9 mouse cellular contexts compared by ENCODE assay signal in the genomic region with DNA sequence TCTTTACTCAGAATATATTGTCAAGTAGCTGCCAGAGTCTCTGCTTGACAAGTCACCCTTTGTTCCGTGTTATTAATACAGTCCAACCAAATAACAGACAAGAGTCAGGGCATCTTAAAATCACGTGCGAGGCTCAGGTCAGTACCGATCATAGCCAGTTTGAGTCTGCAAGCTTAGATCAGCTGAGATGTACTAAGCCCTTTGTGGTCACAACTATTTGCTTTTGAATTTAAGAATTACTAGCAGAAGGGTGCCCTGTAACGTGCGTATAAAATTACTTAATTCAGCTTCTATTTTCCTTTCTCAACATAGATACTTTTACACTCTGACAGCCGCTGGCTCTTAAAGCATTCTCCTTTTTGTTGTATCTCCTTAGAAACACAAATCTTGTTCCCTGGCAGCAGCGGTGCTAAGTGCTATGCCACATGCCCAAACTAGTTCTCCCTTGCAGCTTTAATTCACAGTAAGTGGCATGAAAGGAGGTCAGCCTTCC. TPM values are rescaled to one million over a fixed set of nuclear protein-coding genes. Genes with fewer than 3 reads are reported as not detected.
A peak's percentile ranks its signal among the peaks of the same experiment; 100 is the strongest.
DNase-seq lines count a peak whose midpoint lies in the region; ATAC-seq and TF ChIP-seq lines count a peak whose summit lies in the region.
"Had no signal": no experiment of that assay in that cellular context is flagged by ENCODE, and none has a peak within 500 bp of the region (broad histone marks: within the 10 kb centered on the region; RNA-seq: fewer than 3 reads in every experiment).

No protein-coding gene starts in this region.

- WGBS in lung, embryonic 14.5 days = 52% methylated on average over 8 of the region's 8 CpGs
- 59% methylated on average over 8 of the region's 8 CpGs for WGBS in lung, adult 2 months
- 18% methylated on average over 8 of the region's 8 CpGs for WGBS in hindbrain, embryonic 15.5 days

- no peaks in the 10 kb centered on the region for H3K27me3 ChIP-seq in lung, embryonic 14.5 days (ENCODE audit: insufficient read depth, low read length)
- H3K27me3 ChIP-seq in hindbrain, embryonic 15.5 days = no peaks in the 10 kb centered on the region
- H3K27me3 ChIP-seq: megakaryocyte, embryonic 14.5 days had no signal

- H3K36me3 ChIP-seq in lung, embryonic 14.5 days (ENCODE audit: insufficient read depth) = no peaks in the 10 kb centered on the region
- no peaks in the 10 kb centered on the region for H3K36me3 ChIP-seq in hindbrain, embryonic 15.5 days

- no peak overlapping the region for H3K9ac ChIP-seq in lung, embryonic 14.5 days
- H3K9ac ChIP-seq in hindbrain, embryonic 15.5 days = no peak overlapping the region

- TF ChIP-seq POLR2A in lung, adult 2 months (IDR thresholded peaks at IDR 0.05; ENCODE audit: borderline replicate concordance, extremely low read depth, low read depth, low read length) = no peak

- TF ChIP-seq CTCF in lung, embryonic 14.5 days (IDR thresholded peaks at IDR 0.05; ENCODE audit: low read depth) = no peak
- no peak for TF ChIP-seq CTCF in lung, adult 2 months (IDR thresholded peaks at IDR 0.05; ENCODE audit: insufficient read depth, low read length)

- H3K4me2 ChIP-seq in lung, embryonic 14.5 days = peak overlapping the region; percentile 29; the same call in 1 of the 2 replicates
- H3K4me2 ChIP-seq in hindbrain, embryonic 15.5 days = peak overlapping the region; percentile 18; the same call in 1 of the 2 replicates

- peak; percentile 73; the same call in 1 of the 2 replicates for ATAC-seq in cerebellum, adult (ENCODE audit: insufficient number of reproducible peaks, low FRiP score, low TSS enrichment)
- peak; percentile 50; the same call in 1 of the 2 replicates for ATAC-seq in lung, embryonic 14.5 days (ENCODE audit: insufficient read depth)
- ATAC-seq in hindbrain, embryonic 15.5 days (ENCODE audit: low FRiP score, low read depth) = 0 out of 2 replicates have a peak, but pooled peaks have one; percentile 45

- H3K27ac ChIP-seq in lung, embryonic 14.5 days (ENCODE audit: low read depth) = peak overlapping the region; percentile 30; the same call in 1 of the 2 replicates
- H3K27ac ChIP-seq in hindbrain, embryonic 15.5 days (replicated peaks) = no peak overlapping the region

- H3K9me3 ChIP-seq in lung, embryonic 14.5 days (ENCODE audit: low read depth, low read length) = no peaks in the 10 kb centered on the region
- no peaks in the 10 kb centered on the region for H3K9me3 ChIP-seq in hindbrain, embryonic 15.5 days
- H3K9me3 ChIP-seq: megakaryocyte, embryonic 14.5 days had no signal

- H3K4me1 ChIP-seq in lung, embryonic 14.5 days (ENCODE audit: insufficient read depth) = 0 out of 2 replicates have a peak, but pooled peaks cover under 1% of the 10 kb centered on the region
- H3K4me1 ChIP-seq in lung, adult 2 months (ENCODE audit: control insufficient read depth, insufficient read depth, low read length) = no peaks in the 10 kb centered on the region
- H3K4me1 ChIP-seq in hindbrain, embryonic 15.5 days (replicated peaks) = peaks cover 9% of the 10 kb centered on the region
- H3K4me1 ChIP-seq: megakaryocyte, embryonic 14.5 days had no signal

- no peak for DNase-seq in cerebellum, postnatal 4 days (ENCODE audit: low spot score in 2 of 2)
- no peak for DNase-seq in lung, embryonic 14.5 days
- DNase-seq in lung, adult 2 months = no peak
- DNase-seq in right cerebral cortex, postnatal 36 days (ENCODE audit: low spot score in 2 of 2) = peak; percentile 32 to 58
- no peak for DNase-seq in urinary bladder, postnatal 4 days (ENCODE audit: low spot score in 2 of 2)
- DNase-seq in cerebellum, adult 9-11 months = no peak

- H3K4me3 ChIP-seq in lung, embryonic 14.5 days (ENCODE audit: low read depth, low read length) = no peak overlapping the region
- H3K4me3 ChIP-seq in lung, adult 2 months (replicated peaks; ENCODE audit: extremely low read depth, low read depth, low read length) = no peak overlapping the region
- no peak overlapping the region for H3K4me3 ChIP-seq in hindbrain, embryonic 15.5 days
- H3K4me3 ChIP-seq: megakaryocyte, embryonic 14.5 days had no signal

RNA-seq across cellular contexts. Expression of a gene that starts 0.7 kb away (rescaled TPM):
- polyA plus RNA-seq in lung, embryonic 14.5 days (2014; fragmentation: Nextera tagmentation; extraction: Ambion mirVana) = 3.2 and 5.2 TPM in 2 replicates
- polyA plus RNA-seq in lung, adult 2 months (2012; rRNA removed) = 1.1 and 2.6 TPM in 2 replicates
- polyA plus RNA-seq in hindbrain, embryonic 15.5 days (2015; fragmentation: Nextera tagmentation; extraction: Ambion mirVana) = 18.4 and 23.9 TPM in 2 replicates

Comparison
In these comparisons a context has a peak if more than half of its experiments do, and no peak if none do; other contexts are left out.
1. DNase-seq: peak in right cerebral cortex, postnatal 36 days (2 of 2); none in cerebellum, postnatal 4 days (0 of 2), lung, embryonic 14.5 days (single experiment), lung, adult 2 months (single experiment), urinary bladder, postnatal 4 days (0 of 2) and cerebellum, adult 9-11 months (single experiment).
2. Peak in every context shown above with its lines, with median percentiles within 50 percentile points of each other: ATAC-seq.